Mouse (Mus musculus) central nervous system, embryonic 18 days (tissue): Measurements from ENCODE around the gene Wfdc12. TPM values are rescaled to one million over a fixed set of nuclear protein-coding genes. Genes with fewer than 3 reads are reported as not detected.

Experiments used
- polyA plus RNA-seq: library from polyadenylated mRNA; depleted of rRNA; stranded (reverse); fragments of >200 nt; gene quantifications from 2 replicates; pipeline ENCODE4 v1.2.3, GENCODE M21; 2012; rRNA removed

Gene Wfdc12
- polyA plus RNA-seq: not detected in 2 replicates

GRCm38 (mm10) chr2:164190576-164190975 lies at the start of gene Wfdc12:
Gene Wfdc12 (minus strand): TSS chr2:164190608.

DNA sequence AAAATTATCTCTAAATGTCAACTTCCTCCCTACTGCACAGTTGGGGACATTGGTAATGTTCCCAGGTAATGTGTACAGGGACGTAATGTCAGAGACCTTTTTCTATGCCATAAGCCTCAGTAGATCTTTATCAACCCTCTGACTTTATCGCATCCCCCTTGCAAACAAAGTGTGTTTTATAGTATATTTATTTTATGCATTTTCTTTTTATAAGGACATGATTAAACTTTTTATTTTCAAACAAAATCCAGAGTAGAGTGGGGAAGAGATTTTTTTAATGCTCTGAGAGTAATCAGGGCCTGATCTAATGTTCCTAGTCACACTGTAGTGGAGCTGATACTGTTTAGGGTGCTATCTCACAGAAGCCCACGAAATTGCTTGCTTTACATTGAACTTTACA lies 48.0 kb upstream of the Wfdc12 start, which contains the start of gene Svs2:
Gene Svs2, minus strand, starts transcription at position 101 of the 400 bp plus-strand sequence.

DNA sequence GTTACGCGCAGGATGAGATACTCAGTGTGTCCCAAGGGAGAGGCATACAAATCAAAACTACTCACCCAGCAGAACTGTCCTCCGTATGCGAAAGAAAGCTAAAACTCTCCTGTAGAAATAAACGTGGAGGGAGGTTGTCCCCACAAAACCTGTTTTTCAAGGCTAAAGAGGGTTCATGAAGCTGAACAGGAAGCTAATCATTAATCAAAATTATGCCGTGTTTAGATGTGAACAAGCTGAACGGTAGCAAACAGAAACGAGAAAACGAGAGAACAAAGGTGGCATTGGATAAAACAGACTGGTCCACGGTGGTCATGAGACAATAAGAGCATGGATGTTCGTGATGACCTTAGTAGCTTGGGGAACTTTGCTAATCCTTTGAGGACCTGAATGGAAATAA lies 31.1 kb upstream of the Wfdc12 start, which contains the start of gene Wfdc15b:
Gene Wfdc15b, minus strand, starts transcription at position 139 of the 400 bp plus-strand sequence.

GRCm38 (mm10) chr2:164199626-164200327 lies 9.4 kb upstream of the Wfdc12 start, which contains the start of gene Wfdc15a:
Gene Wfdc15a (minus strand): TSS chr2:164200130.

GRCm38 (mm10) chr2:164182692-164183255 lies 7.6 kb downstream of the Wfdc12 start, which contains the start of gene Wfdc5:
Gene Wfdc5 (minus strand): TSS chr2:164182742.

GRCm38 (mm10) chr2:164170902-164171301 lies 19.5 kb downstream of the Wfdc12 start, which contains the start of gene Kcns1:
Gene Kcns1 (minus strand): TSS chr2:164171113.

Other genes starting within 250 kb of the Wfdc12 start
- 231 and 246 TPM in 2 replicates for gene Ywhab, start 195.6 kb downstream of the Wfdc12 start, polyA plus RNA-seq
- gene Pabpc1l, start 165.2 kb downstream of the Wfdc12 start, polyA plus RNA-seq: 2.7 and 4.1 TPM in 2 replicates
- gene Stk4, start 120.3 kb downstream of the Wfdc12 start, polyA plus RNA-seq: 20.1 and 20.6 TPM in 2 replicates
- 33.9 and 38.4 TPM in 2 replicates for gene Tomm34, start 119.4 kb downstream of the Wfdc12 start, polyA plus RNA-seq
- gene Kcns1, start 19.5 kb downstream of the Wfdc12 start, polyA plus RNA-seq: 3.9 and 4.0 TPM in 2 replicates
- not detected in 2 replicates for gene Wfdc5, start 7.9 kb downstream of the Wfdc12 start, polyA plus RNA-seq
- gene Wfdc15a, start 9.5 kb upstream of the Wfdc12 start, polyA plus RNA-seq: not detected in 2 replicates
- gene Wfdc15b, start 31.1 kb upstream of the Wfdc12 start, polyA plus RNA-seq: not detected in 2 replicates
- not detected in 2 replicates for gene Svs2, start 47.9 kb upstream of the Wfdc12 start, polyA plus RNA-seq
- not detected in 2 replicates for gene Svs3b, start 66.0 kb upstream of the Wfdc12 start, polyA plus RNA-seq
- gene Svs4, start 87.9 kb upstream of the Wfdc12 start, polyA plus RNA-seq: not detected in 2 replicates
- not detected in 2 replicates for gene Svs3a, start 98.7 kb upstream of the Wfdc12 start, polyA plus RNA-seq
- not detected in 2 replicates for gene Svs6, start 126.1 kb upstream of the Wfdc12 start, polyA plus RNA-seq
- gene Svs5, start 142.1 kb upstream of the Wfdc12 start, polyA plus RNA-seq: not detected in 2 replicates
- 0.16 and 0.70 TPM in 2 replicates for gene Slpi, start 198.5 kb upstream of the Wfdc12 start, polyA plus RNA-seq
- gene Rbpjl, start 212.5 kb upstream of the Wfdc12 start, polyA plus RNA-seq: 0.23 and 0.35 TPM in 2 replicates
- gene Matn4, start 214.6 kb upstream of the Wfdc12 start, polyA plus RNA-seq: 7.2 and 8.0 TPM in 2 replicates